Mouse (Mus musculus): ENCODE results near the gene Gpr179. TPM values are rescaled to one million over a fixed set of nuclear protein-coding genes. Genes with fewer than 3 reads are reported as not detected.

Gpr179 gene
- total RNA-seq, 1 experiment from 2014 or later: not detected

- no peak for ATAC-seq (ENCODE audit: extremely low read depth, insufficient number of reproducible peaks, low FRiP score, poor library complexity, severe bottlenecking)
Measured at GRCm38 (mm10) chr11:97302231-97302781, 49.6 kb downstream of the Gpr179 start.

- no peak for ATAC-seq (ENCODE audit: extremely low read depth, insufficient number of reproducible peaks, low FRiP score, poor library complexity, severe bottlenecking)
Measured at GRCm38 (mm10) chr11:97301406-97301805, 50.5 kb downstream of the Gpr179 start.

GRCm38 (mm10) chr11:97299939-97300338 lies 51.9 kb downstream of the Gpr179 start:
- ATAC-seq (ENCODE audit: extremely low read depth, insufficient number of reproducible peaks, low FRiP score, poor library complexity, severe bottlenecking): no peak

- no peak for ATAC-seq (ENCODE audit: extremely low read depth, insufficient number of reproducible peaks, low FRiP score, poor library complexity, severe bottlenecking)
Measured at GRCm38 (mm10) chr11:97296542-97296941, 55.3 kb downstream of the Gpr179 start.

GRCm38 (mm10) chr11:97292731-97293130 lies 59.1 kb downstream of the Gpr179 start:
- no peak for ATAC-seq (ENCODE audit: extremely low read depth, insufficient number of reproducible peaks, low FRiP score, poor library complexity, severe bottlenecking)

GRCm38 (mm10) chr11:97289276-97290230 lies 62.3 kb downstream of the Gpr179 start:
- no peak for ATAC-seq (ENCODE audit: extremely low read depth, insufficient number of reproducible peaks, low FRiP score, poor library complexity, severe bottlenecking)

GRCm38 (mm10) chr11:97287643-97288042 lies 64.2 kb downstream of the Gpr179 start:
- no peak for ATAC-seq (ENCODE audit: extremely low read depth, insufficient number of reproducible peaks, low FRiP score, poor library complexity, severe bottlenecking)

GRCm38 (mm10) chr11:97286973-97287372 lies 64.9 kb downstream of the Gpr179 start:
- no peak for ATAC-seq (ENCODE audit: extremely low read depth, insufficient number of reproducible peaks, low FRiP score, poor library complexity, severe bottlenecking)

- no peak for ATAC-seq (ENCODE audit: extremely low read depth, insufficient number of reproducible peaks, low FRiP score, poor library complexity, severe bottlenecking)
Measured at GRCm38 (mm10) chr11:97285852-97286775, 65.8 kb downstream of the Gpr179 start.

GRCm38 (mm10) chr11:97284854-97285253 lies 67.0 kb downstream of the Gpr179 start:
- ATAC-seq (ENCODE audit: extremely low read depth, insufficient number of reproducible peaks, low FRiP score, poor library complexity, severe bottlenecking): no peak

GRCm38 (mm10) chr11:97282179-97282578 lies 69.7 kb downstream of the Gpr179 start:
- no peak for ATAC-seq (ENCODE audit: extremely low read depth, insufficient number of reproducible peaks, low FRiP score, poor library complexity, severe bottlenecking)

Other genes starting within 250 kb of the Gpr179 start
- gene Tbx21, start 236.7 kb downstream of the Gpr179 start, total RNA-seq (2017): 1.3 and 1.4 TPM in 2 replicates
- 11.3 and 13.2 TPM in 2 replicates for gene Tbkbp1, start 200.6 kb downstream of the Gpr179 start, total RNA-seq (2017)
- 149 and 179 TPM in 2 replicates for gene Kpnb1, start 164.2 kb downstream of the Gpr179 start, total RNA-seq (2017)
- 51.1 and 52.1 TPM in 2 replicates for gene Npepps, start 71.4 kb downstream of the Gpr179 start, total RNA-seq (2017)
- gene Mrpl45, start 36.4 kb downstream of the Gpr179 start, total RNA-seq (2017): 10.2 and 11.3 TPM in 2 replicates
- 12.8 and 13.6 TPM in 2 replicates for gene Socs7, start 10.5 kb upstream of the Gpr179 start, total RNA-seq (2017)
- gene Arhgap23, start 63.5 kb upstream of the Gpr179 start, total RNA-seq (2017): 8.8 and 10.5 TPM in 2 replicates
- 0.23 TPM in 1 of 2 replicates, not detected in the other for gene 4933428G20Rik, start 148.3 kb upstream of the Gpr179 start, total RNA-seq (2017)
- 0.12 TPM in 1 of 2 replicates, not detected in the other for gene Srcin1, start 224.1 kb upstream of the Gpr179 start, total RNA-seq (2017)

All from neutrophil, adult 5-6 weeks (primary cell).